Mouse (Mus musculus) ES-E14 (cell line): Measurements from ENCODE around the gene Fn1. TPM values are rescaled to one million over a fixed set of nuclear protein-coding genes. Genes with fewer than 3 reads are reported as not detected.

Experiments used
- DNase-seq: peaks from one replicate; pipeline ENCODE4 v3.0.0-alpha.2; 2013; ENCODE audit warnings: low read depth, low spot score
- H3K27ac ChIP-seq: 2 replicates; pipeline ENCODE4 v1.5.1; 2012; ENCODE audit warnings: low read depth, mild to moderate bottlenecking, low read length, moderate library complexity, mixed read lengths; ENCODE audit not compliant: poor library complexity, insufficient read depth, severe bottlenecking
- H3K36me3 ChIP-seq: 2 replicates; pipeline ENCODE4 v1.6.1; 2012; ENCODE audit warnings: mild to moderate bottlenecking, low read length, moderate library complexity, mixed read lengths; ENCODE audit not compliant: control insufficient read depth, poor library complexity, insufficient read depth, severe bottlenecking
- H3K4me1 ChIP-seq, 2 experiments: fragments of 150-350 bp in 1 of 2; sonication (generic) in 1 of 2; 2 replicates each; pipeline ENCODE4 v1.6.1; 2012; ENCODE audit warnings: low read length in 2 of 2, mild to moderate bottlenecking in 1 of 2, mixed read lengths in 1 of 2; ENCODE audit not compliant: control insufficient read depth in 2 of 2, insufficient read depth in 2 of 2, poor library complexity in 1 of 2
- H3K4me3 ChIP-seq, 2 experiments: fragments of 150-350 bp in 1 of 2; sonication (generic) in 1 of 2; 2 replicates each; pipeline ENCODE4 v1.5.1; 2012; ENCODE audit warnings: low read length in 2 of 2, low read depth in 1 of 2, mild to moderate bottlenecking in 1 of 2, mixed read lengths in 1 of 2; ENCODE audit not compliant: insufficient read depth in 1 of 2, poor library complexity in 1 of 2, severe bottlenecking in 1 of 2
- H3K9ac ChIP-seq: 2 replicates; pipeline ENCODE4 v1.6.1; 2012; ENCODE audit warnings: low read depth, mild to moderate bottlenecking, low read length, mixed read lengths; ENCODE audit not compliant: poor library complexity, insufficient read depth, severe bottlenecking
- H3K9me3 ChIP-seq: fragments of 150-350 bp; sonication (generic); 2 replicates; pipeline ENCODE4 v1.6.1; 2012; ENCODE audit warnings: low read depth, mild to moderate bottlenecking, low read length; ENCODE audit not compliant: control insufficient read depth, insufficient read depth
- CHD2 ChIP-seq: IDR thresholded peaks from 2 replicates; pipeline ENCODE4 v1.6.1; 2014; ENCODE audit warnings: mild to moderate bottlenecking, low read depth, low read length, inconsistent platforms
- HCFC1 ChIP-seq: IDR thresholded peaks from 2 replicates; pipeline ENCODE4 v1.6.1; 2012; ENCODE audit warnings: low read length, inconsistent platforms, borderline replicate concordance; ENCODE audit not compliant: insufficient read depth
- MAFK ChIP-seq: IDR thresholded peaks from 2 replicates; pipeline ENCODE4 v1.6.1; 2014; ENCODE audit warnings: mild to moderate bottlenecking, low read depth, low read length, inconsistent platforms; ENCODE audit not compliant: insufficient read depth
- ZC3H11A ChIP-seq: IDR thresholded peaks from 2 replicates; pipeline ENCODE4 v1.6.1; 2012; ENCODE audit warnings: low read depth, mild to moderate bottlenecking, inconsistent platforms, low read length, borderline replicate concordance
- ZNF384 ChIP-seq: IDR thresholded peaks from 2 replicates; pipeline ENCODE4 v1.6.1; 2012; ENCODE audit warnings: low read depth, low read length, inconsistent platforms
- in situ Hi-C, 2 experiments: fragments of 600-800 bp; cut with MboI; formaldehyde crosslinking; loops; one replicate each; pipeline ENCODE4 v1.15.1; 2025; ENCODE audit warnings: low sequenced_read_pairs in 2 of 2, inconsistent platforms in 1 of 2; ENCODE audit not compliant: unreplicated experiment in 2 of 2
- total RNA-seq: library from RNA; depleted of rRNA; stranded (reverse); fragments of 300-350 nt; gene quantifications from 2 replicates; pipeline ENCODE4 v1.2.3, GENCODE M21; 2012

Fn1 gene
- total RNA-seq, 1 experiment, result 491 TPM

- no peaks in the 10 kb centered on the region for H3K9me3 ChIP-seq
- H3K9ac ChIP-seq, result no peak overlapping the region
- no peak overlapping the region for H3K4me3 ChIP-seq
- TF ChIP-seq MAFK (0 out of 2 replicates have a peak, but pooled peaks have one; percentile 12), ZNF384 (no peak), CHD2 (peak; percentile 71; the same call in 1 of the 2 replicates), ZC3H11A (no peak), HCFC1 (no peak)
- DNase-seq, result peak; percentile 84
- H3K4me1 ChIP-seq, result peaks cover 8 to 11% of the 10 kb centered on the region in 2 experiments
- in situ Hi-C loops, result no loop called here
- H3K36me3 ChIP-seq, result no peaks in the 10 kb centered on the region
- peak overlapping the region; percentile 58 for H3K27ac ChIP-seq
These were observed 20.5 kb upstream of the Fn1 start for GRCm38 (mm10) chr1:71673398-71673910.

- Histone ChIP-seq H3K36me3 (no peaks in the 10 kb centered on the region), H3K9ac (no peak overlapping the region), H3K9me3 (no peaks in the 10 kb centered on the region), H3K27ac (peak overlapping the region; percentile 12; the same call in 1 of the 2 replicates), H3K4me3 (no peak overlapping the region), H3K4me1 (peaks cover 8 to 11% of the 10 kb centered on the region in 2 experiments)
- no peak for TF ChIP-seq ZC3H11A
- no peak for TF ChIP-seq ZNF384
- no peak for TF ChIP-seq MAFK
- TF ChIP-seq CHD2, result no peak
- no peak for TF ChIP-seq HCFC1
- DNase-seq, result no peak
- in situ Hi-C loops, result no loop called here
These were observed 19.3 kb upstream of the Fn1 start for GRCm38 (mm10) chr1:71672346-71672745.

- no peak for DNase-seq
- no peak overlapping the region for H3K9ac ChIP-seq
- H3K4me3 ChIP-seq, result no peak overlapping the region
- no peak overlapping the region for H3K27ac ChIP-seq
- no peaks in the 10 kb centered on the region; the same call in 1 of the 2 replicates for H3K36me3 ChIP-seq
- peaks cover 0 to 2% of the 10 kb centered on the region in 2 experiments; a peak in 1 of 4 replicates for H3K4me1 ChIP-seq
- TF ChIP-seq MAFK (no peak), ZNF384 (no peak), CHD2 (no peak), HCFC1 (no peak), ZC3H11A (no peak)
- H3K9me3 ChIP-seq, result no peaks in the 10 kb centered on the region
- in situ Hi-C loops, result no loop called here
These were observed 10.2 kb upstream of the Fn1 start for GRCm38 (mm10) chr1:71663242-71663641.

- H3K4me3 ChIP-seq, result no peak overlapping the region
- H3K4me1 ChIP-seq, result peaks cover 8% of the 10 kb centered on the region in 2 experiments
- TF ChIP-seq CHD2 (no peak), ZNF384 (no peak), HCFC1 (no peak), MAFK (no peak), ZC3H11A (no peak)
- H3K9ac ChIP-seq, result peak overlapping the region; percentile 25; the same call in 1 of the 2 replicates
- no peak for DNase-seq
- no peaks in the 10 kb centered on the region for H3K9me3 ChIP-seq
- H3K27ac ChIP-seq, result no peak overlapping the region
- H3K36me3 ChIP-seq, result no peaks in the 10 kb centered on the region; the same call in 1 of the 2 replicates
- in situ Hi-C loops, result no loop called here
These were observed 5.6 kb upstream of the Fn1 start for GRCm38 (mm10) chr1:71658632-71659031.
